Mouse (Mus musculus) cerebellum, postnatal 4 days (tissue): ENCODE data around the gene C1qtnf1.

ENCODE experiments used
- DNase-seq, 2 experiments: peaks; one replicate each; pipeline ENCODE4 v3.0.0; 2022; ENCODE audit warnings: low spot score in 2 of 2, mixed read lengths in 1 of 2

C1qtnf1 gene

GRCm38 (mm10) chr11:118434093-118434492, 6.1 kb downstream of the C1qtnf1 start:
- DNase-seq = no peak

GRCm38 (mm10) chr11:118436471-118436935, 8.5 kb downstream of the C1qtnf1 start:
- peak in 1 of 2 experiments; percentile 82 for DNase-seq

- no peak for DNase-seq
These were observed 10.8 kb downstream of the C1qtnf1 start for GRCm38 (mm10) chr11:118438665-118439414.

- DNase-seq = no peak
These were observed 14.7 kb downstream of the C1qtnf1 start for GRCm38 (mm10) chr11:118442691-118443090.

GRCm38 (mm10) chr11:118443201-118443970, 15.4 kb downstream of the C1qtnf1 start:
- peak; percentile 62 to 83 for DNase-seq

GRCm38 (mm10) chr11:118445843-118446242, 17.8 kb downstream of the C1qtnf1 start:
- peak; percentile 62 to 69 for DNase-seq

- DNase-seq = no peak
These were observed 19.3 kb downstream of the C1qtnf1 start for GRCm38 (mm10) chr11:118447346-118447745.

- no peak for DNase-seq
These were observed 20.4 kb downstream of the C1qtnf1 start for GRCm38 (mm10) chr11:118448385-118448784.

- DNase-seq = no peak
These were observed 23.2 kb downstream of the C1qtnf1 start for GRCm38 (mm10) chr11:118451211-118451610.

GRCm38 (mm10) chr11:118452955-118453354, 25.0 kb downstream of the C1qtnf1 start:
- DNase-seq = no peak

GRCm38 (mm10) chr11:118453886-118454671, 26.1 kb downstream of the C1qtnf1 start:
- DNase-seq = no peak

GRCm38 (mm10) chr11:118455788-118456187, 27.8 kb downstream of the C1qtnf1 start:
- DNase-seq = no peak

GRCm38 (mm10) chr11:118456937-118457336, 28.9 kb downstream of the C1qtnf1 start:
- DNase-seq = no peak

GRCm38 (mm10) chr11:118459051-118459450, 31.0 kb downstream of the C1qtnf1 start:
- DNase-seq = no peak

GRCm38 (mm10) chr11:118459536-118459935, 31.5 kb downstream of the C1qtnf1 start:
- DNase-seq = no peak

GRCm38 (mm10) chr11:118460280-118460679, 32.3 kb downstream of the C1qtnf1 start:
- no peak for DNase-seq

- DNase-seq = no peak
These were observed 39.5 kb downstream of the C1qtnf1 start for GRCm38 (mm10) chr11:118467441-118468035.

- no peak for DNase-seq
These were observed 41.6 kb downstream of the C1qtnf1 start for GRCm38 (mm10) chr11:118469509-118470160.

- no peak for DNase-seq
These were observed 42.4 kb downstream of the C1qtnf1 start for GRCm38 (mm10) chr11:118470234-118470966.

GRCm38 (mm10) chr11:118471676-118472075, 43.7 kb downstream of the C1qtnf1 start:
- no peak for DNase-seq
